In the genomic region with DNA sequence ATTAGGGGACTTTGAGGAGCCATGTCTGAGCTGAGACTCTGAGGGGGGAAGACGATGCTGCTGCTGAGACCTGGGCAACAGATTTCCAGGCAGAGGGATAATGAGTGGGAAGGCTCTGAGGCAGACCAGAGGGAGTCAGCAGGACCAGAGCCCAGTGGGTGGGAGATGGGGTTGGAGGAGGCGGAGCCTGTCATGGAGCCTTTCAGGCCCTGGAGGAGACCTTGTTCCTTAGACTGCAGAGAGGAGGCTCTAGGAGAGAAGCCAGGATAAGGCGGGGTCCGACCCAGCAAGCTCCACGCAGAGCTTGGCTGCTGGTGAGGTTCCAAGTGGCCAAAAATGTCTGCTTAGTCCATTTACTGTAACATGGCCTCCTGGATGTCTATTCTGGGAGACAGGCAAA, we compare ENCODE assay signal across 10 mouse cellular contexts. TPM values are rescaled to one million over a fixed set of nuclear protein-coding genes. Genes with fewer than 3 reads are reported as not detected.
DNase-seq lines count a peak whose midpoint lies in the region; ATAC-seq and TF ChIP-seq lines count a peak whose summit lies in the region.
"Had no signal": no experiment of that assay in that cellular context is flagged by ENCODE, and none has a peak within 500 bp of the region (broad histone marks: within the 10 kb centered on the region; RNA-seq: fewer than 3 reads in every experiment).

No protein-coding gene starts in this region.

- H3K4me3 ChIP-seq in layer of hippocampus, adult 2 months: no peak overlapping the region
- H3K4me3 ChIP-seq in gastrocnemius, adult 2 months: no peak overlapping the region
- H3K4me3 ChIP-seq in liver, embryonic 12.5 days: no peak overlapping the region
- no peak overlapping the region for H3K4me3 ChIP-seq in forebrain, postnatal 0 days (ENCODE audit: low read depth, low read length)
- H3K4me3 ChIP-seq in midbrain, embryonic 15.5 days: no peak overlapping the region

- H3K4me2 ChIP-seq in liver, embryonic 12.5 days: no peak overlapping the region
- H3K4me2 ChIP-seq in forebrain, postnatal 0 days (ENCODE audit: low read depth): no peak overlapping the region
- H3K4me2 ChIP-seq in midbrain, embryonic 15.5 days: no peak overlapping the region

- ATAC-seq in liver, embryonic 12.5 days: no peak
- ATAC-seq in forebrain, postnatal 0 days: no peak
- ATAC-seq in midbrain, embryonic 15.5 days (replicated peaks): no peak

- intact Hi-C loops in gastrocnemius, adult 2 months (cut with DNase I): no loop called here
- intact Hi-C loops in left cerebral cortex, postnatal 36 days (cut with DNase I): no loop called here

- no peak for DNase-seq in layer of hippocampus, adult 2 months (ENCODE audit: low spot score in 2 of 2)
- no peak for DNase-seq in layer of hippocampus, adult 9-11 months
- DNase-seq in Muller cell, postnatal 12 days (ENCODE audit: inconsistent ontology term): peak; percentile 73
- peak; percentile 70 for DNase-seq in gastrocnemius, adult 2 months
- peak; percentile 28 to 45 for DNase-seq in left cerebral cortex, postnatal 36 days (ENCODE audit: low spot score in 2 of 2)
- DNase-seq in forebrain, postnatal 0 days: no peak
- DNase-seq: adrenal gland, postnatal 25 days had no signal

- 26% methylated on average over 5 of the region's 5 CpGs for WGBS in liver, embryonic 12.5 days (ENCODE audit: insufficient replicate concordance)
- WGBS in forebrain, postnatal 0 days: 13% methylated on average over 5 of the region's 5 CpGs
- WGBS in midbrain, embryonic 15.5 days: 17% methylated on average over 5 of the region's 5 CpGs

- no peaks in the 10 kb centered on the region for H3K36me3 ChIP-seq in liver, embryonic 12.5 days
- no peaks in the 10 kb centered on the region for H3K36me3 ChIP-seq in forebrain, postnatal 0 days (ENCODE audit: insufficient read depth)
- no peaks in the 10 kb centered on the region for H3K36me3 ChIP-seq in midbrain, embryonic 15.5 days (replicated peaks)

- H3K9ac ChIP-seq in liver, embryonic 12.5 days: no peak overlapping the region
- H3K9ac ChIP-seq in forebrain, postnatal 0 days: no peak overlapping the region
- no peak overlapping the region for H3K9ac ChIP-seq in midbrain, embryonic 15.5 days

- 0 out of 2 replicates have a peak, but pooled peaks cover 6% of the 10 kb centered on the region for H3K9me3 ChIP-seq in liver, embryonic 12.5 days (replicated peaks)
- no peaks in the 10 kb centered on the region for H3K9me3 ChIP-seq in forebrain, postnatal 0 days (ENCODE audit: low read length)
- no peaks in the 10 kb centered on the region for H3K9me3 ChIP-seq in midbrain, embryonic 15.5 days

- peaks cover 32% of the 10 kb centered on the region; the same call in 1 of the 2 replicates for H3K27me3 ChIP-seq in liver, embryonic 12.5 days (replicated peaks)
- H3K27me3 ChIP-seq in forebrain, postnatal 0 days (ENCODE audit: insufficient read depth, low read length): no peaks in the 10 kb centered on the region
- H3K27me3 ChIP-seq in midbrain, embryonic 15.5 days (replicated peaks): no peaks in the 10 kb centered on the region

- no peak for TF ChIP-seq CTCF in layer of hippocampus, adult 2 months (conservative IDR thresholded peaks at IDR 0.05)
- TF ChIP-seq CTCF in gastrocnemius, adult 2 months (IDR thresholded peaks at IDR 0.05): no peak
- no peak for TF ChIP-seq CTCF in forebrain, postnatal 0 days (IDR thresholded peaks at IDR 0.05; ENCODE audit: low read depth)

- no peaks in the 10 kb centered on the region for H3K4me1 ChIP-seq in liver, embryonic 12.5 days
- H3K4me1 ChIP-seq in forebrain, postnatal 0 days (ENCODE audit: insufficient read depth): no peaks in the 10 kb centered on the region
- peaks cover 7% of the 10 kb centered on the region; the same call in 1 of the 2 replicates for H3K4me1 ChIP-seq in midbrain, embryonic 15.5 days

- peak overlapping the region; percentile 65 for H3K27ac ChIP-seq in layer of hippocampus, adult 2 months
- peak overlapping the region; percentile 46 for H3K27ac ChIP-seq in gastrocnemius, adult 2 months
- H3K27ac ChIP-seq in liver, embryonic 12.5 days: no peak overlapping the region
- no peak overlapping the region for H3K27ac ChIP-seq in forebrain, postnatal 0 days (ENCODE audit: low read depth, low read length)
- H3K27ac ChIP-seq in midbrain, embryonic 15.5 days: no peak overlapping the region
- H3K27ac ChIP-seq: macrophage had no signal

RNA-seq across cellular contexts. Expression of a gene that starts 12.6 kb away (rescaled TPM):
- 100 to 1,000 TPM; 336 to 347 TPM for total RNA-seq in layer of hippocampus, adult 2 months (2021)
- 10 to 100 TPM in 1 of 2 experiments, 1 to 10 TPM in 1; 8.4 to 12.6 TPM for total RNA-seq in gastrocnemius, adult 2 months (2021)
- 100 to 1,000 TPM; 412 to 417 TPM for total RNA-seq in left cerebral cortex, postnatal 36 days (2021)
- polyA plus RNA-seq in liver, embryonic 12.5 days (2016; fragmentation: Nextera tagmentation; extraction: Ambion mirVana): 11.2 and 11.7 TPM in 2 replicates
- 69.1 and 86.8 TPM in 2 replicates for total RNA-seq in forebrain, postnatal 0 days (2014; rRNA removed)
- polyA plus RNA-seq in forebrain, postnatal 0 days (2015; fragmentation: Nextera tagmentation; extraction: Ambion mirVana): 27.5 and 53.8 TPM in 2 replicates
- polyA plus RNA-seq in midbrain, embryonic 15.5 days (2015; fragmentation: Nextera tagmentation; extraction: Ambion mirVana): 70.6 and 75.7 TPM in 2 replicates

RNA-seq across cellular contexts. Expression of a gene that starts 13.1 kb away (rescaled TPM):
- 10 to 100 TPM; 11.9 to 22.4 TPM for total RNA-seq in layer of hippocampus, adult 2 months (2021)
- total RNA-seq in gastrocnemius, adult 2 months (2021): under 1 TPM; 0.22 to 0.38 TPM
- 10 to 100 TPM; 17.3 to 19.1 TPM for total RNA-seq in left cerebral cortex, postnatal 36 days (2021)
- polyA plus RNA-seq in liver, embryonic 12.5 days (2016; fragmentation: Nextera tagmentation; extraction: Ambion mirVana): not detected in 2 replicates
- total RNA-seq in forebrain, postnatal 0 days (2014; rRNA removed): 9.0 and 18.6 TPM in 2 replicates
- 3.7 and 4.0 TPM in 2 replicates for polyA plus RNA-seq in forebrain, postnatal 0 days (2015; fragmentation: Nextera tagmentation; extraction: Ambion mirVana)
- polyA plus RNA-seq in midbrain, embryonic 15.5 days (2015; fragmentation: Nextera tagmentation; extraction: Ambion mirVana): 0.42 and 0.98 TPM in 2 replicates
- polyA plus RNA-seq: macrophage had no signal

RNA-seq across cellular contexts. Expression of a gene that starts 42.5 kb away (rescaled TPM):
- 100 to 1,000 TPM; 756 to 804 TPM for total RNA-seq in layer of hippocampus, adult 2 months (2021)
- 1 to 10 TPM in 1 of 2 experiments, under 1 TPM in 1; 0.46 to 1.0 TPM for total RNA-seq in gastrocnemius, adult 2 months (2021)
- 100 to 1,000 TPM; 800 to 830 TPM for total RNA-seq in left cerebral cortex, postnatal 36 days (2021)
- polyA plus RNA-seq in liver, embryonic 12.5 days (2016; fragmentation: Nextera tagmentation; extraction: Ambion mirVana): 0.24 and 0.31 TPM in 2 replicates
- total RNA-seq in forebrain, postnatal 0 days (2014; rRNA removed): 129 and 184 TPM in 2 replicates
- polyA plus RNA-seq in forebrain, postnatal 0 days (2015; fragmentation: Nextera tagmentation; extraction: Ambion mirVana): 41.9 and 87.3 TPM in 2 replicates
- 52.0 and 54.8 TPM in 2 replicates for polyA plus RNA-seq in midbrain, embryonic 15.5 days (2015; fragmentation: Nextera tagmentation; extraction: Ambion mirVana)

RNA-seq across cellular contexts. Expression of a gene that starts 44.4 kb away (rescaled TPM):
- total RNA-seq in layer of hippocampus, adult 2 months (2021): 1 to 10 TPM; 5.5 to 5.8 TPM
- 1 to 10 TPM; 2.4 to 2.6 TPM for total RNA-seq in gastrocnemius, adult 2 months (2021)
- 1 to 10 TPM; 4.9 to 5.1 TPM for total RNA-seq in left cerebral cortex, postnatal 36 days (2021)
- 54.7 and 57.4 TPM in 2 replicates for polyA plus RNA-seq in liver, embryonic 12.5 days (2016; fragmentation: Nextera tagmentation; extraction: Ambion mirVana)
- 4.0 and 5.3 TPM in 2 replicates for total RNA-seq in forebrain, postnatal 0 days (2014; rRNA removed)
- polyA plus RNA-seq in forebrain, postnatal 0 days (2015; fragmentation: Nextera tagmentation; extraction: Ambion mirVana): 3.1 and 3.6 TPM in 2 replicates
- polyA plus RNA-seq in midbrain, embryonic 15.5 days (2015; fragmentation: Nextera tagmentation; extraction: Ambion mirVana): 3.5 and 4.0 TPM in 2 replicates

Comparison
In these comparisons a context has a peak if more than half of its experiments do, and no peak if none do; other contexts are left out.
1. DNase-seq: peak in Muller cell, postnatal 12 days (single experiment), gastrocnemius, adult 2 months (single experiment) and left cerebral cortex, postnatal 36 days (2 of 2); none in layer of hippocampus, adult 2 months (0 of 2), layer of hippocampus, adult 9-11 months (single experiment) and forebrain, postnatal 0 days (single experiment).
2. H3K27ac ChIP-seq: peak in layer of hippocampus, adult 2 months (single experiment) and gastrocnemius, adult 2 months (single experiment); none in liver, embryonic 12.5 days (single experiment), forebrain, postnatal 0 days (single experiment) and midbrain, embryonic 15.5 days (single experiment).
3. RNA of a gene that starts 42.5 kb away (total RNA-seq): 800 to 830 TPM in left cerebral cortex, postnatal 36 days, 756 to 804 TPM in layer of hippocampus, adult 2 months and 129 to 184 TPM in forebrain, postnatal 0 days; 0.46 to 1.0 TPM in gastrocnemius, adult 2 months; every median in the first group is over 10 times any median in the second.